Mouse (Mus musculus): Measurements from ENCODE around the gene Uqcrc1.

GRCm38 (mm10) chr9:108925897-108926296 is 10.5 kb upstream of the Uqcrc1 start:
- TF ChIP-seq CTCF (IDR thresholded peaks at IDR 0.05; ENCODE audit: extremely low read depth, insufficient read length, insufficient replicate concordance, low read depth, low read length) (no peak), POLR2A (IDR thresholded peaks at IDR 0.05; ENCODE audit: low read depth, low read length) (no peak)
